Mouse (Mus musculus): Measurements from ENCODE around the gene Zfp239.

- no peak for TF ChIP-seq CTCF (IDR thresholded peaks at IDR 0.05; ENCODE audit: borderline replicate concordance, extremely low read depth, insufficient read depth, insufficient read length)
- no peak for TF ChIP-seq POLR2A (IDR thresholded peaks at IDR 0.05; ENCODE audit: borderline replicate concordance, extremely low read depth, insufficient read depth, insufficient read length, poor library complexity, severe bottlenecking)
Observed at GRCm38 (mm10) chr6:117862465-117862864, 565 bp downstream of the Zfp239 start.

All from brain, embryonic 14.5 days (tissue).